Mouse (Mus musculus): Measurements from ENCODE around the gene Gsk3a. TPM values are rescaled to one million over a fixed set of nuclear protein-coding genes. Genes with fewer than 3 reads are reported as not detected.

The Gsk3a gene
- total RNA-seq, 1 experiment: 38.2 TPM

- Histone ChIP-seq H3K27ac (ENCODE audit: insufficient read depth, low read depth, low read length, poor library complexity, severe bottlenecking) (no peak overlapping the region), H3K9ac (ENCODE audit: insufficient read depth, low read depth, low read length, poor library complexity, severe bottlenecking) (no peak overlapping the region), H3K4me3 (ENCODE audit: insufficient read depth in 1 of 2, low read depth in 1 of 2, low read length in 2 of 2, poor library complexity in 1 of 2, severe bottlenecking in 1 of 2) (peak overlapping the region; percentile 29 to 37; a peak in 3 of 4 replicates), H3K9me3 (ENCODE audit: control insufficient read depth, insufficient read depth, low read depth, low read length) (no peaks in the 10 kb centered on the region), H3K4me1 (ENCODE audit: control insufficient read depth in 2 of 2, insufficient read depth in 2 of 2, low read length in 2 of 2, poor library complexity in 1 of 2) (peaks cover 0 to 3% of the 10 kb centered on the region in 2 experiments; a peak in 1 of 4 replicates), H3K36me3 (ENCODE audit: control insufficient read depth, insufficient read depth, low read length, poor library complexity, severe bottlenecking) (no peaks in the 10 kb centered on the region)
- TF ChIP-seq CHD2 (IDR thresholded peaks at IDR 0.05; ENCODE audit: low read depth, low read length): no peak
- no peak for TF ChIP-seq MAFK (IDR thresholded peaks at IDR 0.05; ENCODE audit: insufficient read depth, low read depth, low read length)
- no peak for TF ChIP-seq HCFC1 (IDR thresholded peaks at IDR 0.05; ENCODE audit: borderline replicate concordance, insufficient read depth, low read length)
- TF ChIP-seq ZC3H11A (IDR thresholded peaks at IDR 0.05; ENCODE audit: borderline replicate concordance, low read depth, low read length): no peak
- TF ChIP-seq ZNF384 (IDR thresholded peaks at IDR 0.05; ENCODE audit: low read depth, low read length): no peak
- in situ Hi-C loops (cut with MboI; ENCODE audit: low sequenced_read_pairs in 2 of 2, unreplicated experiment in 2 of 2): no loop called here
- no peak for DNase-seq (ENCODE audit: low read depth, low spot score)
These were observed 56.3 kb downstream of the Gsk3a start for GRCm38 (mm10) chr7:25181331-25181790.

DNA sequence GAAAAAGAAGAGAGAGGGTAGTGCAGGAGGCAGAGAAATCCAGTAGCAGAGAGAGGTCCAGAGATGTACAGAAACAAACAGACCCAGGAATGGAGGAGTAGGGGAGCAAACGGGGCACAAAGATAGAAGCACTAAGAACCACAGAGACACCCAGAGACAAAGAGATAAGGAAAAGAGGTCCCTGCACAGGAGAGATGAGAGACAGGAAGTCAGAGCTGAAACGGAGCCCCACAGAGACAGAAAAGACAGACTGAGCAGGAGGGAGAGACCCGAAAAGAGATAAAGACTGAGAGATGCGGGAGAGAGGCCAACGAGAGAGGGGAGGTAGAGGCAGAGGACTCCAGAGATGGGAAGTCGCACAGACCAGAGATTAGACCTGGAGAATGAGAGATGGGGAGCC lies 57.1 kb downstream of the Gsk3a start:
- in situ Hi-C loops (cut with MboI; ENCODE audit: low sequenced_read_pairs in 2 of 2, unreplicated experiment in 2 of 2): no loop called here
- Histone ChIP-seq H3K9ac (ENCODE audit: insufficient read depth, low read depth, low read length, poor library complexity, severe bottlenecking) (no peak overlapping the region), H3K9me3 (ENCODE audit: control insufficient read depth, insufficient read depth, low read depth, low read length) (no peaks in the 10 kb centered on the region), H3K4me3 (ENCODE audit: insufficient read depth in 1 of 2, low read depth in 1 of 2, low read length in 2 of 2, poor library complexity in 1 of 2, severe bottlenecking in 1 of 2) (no peak overlapping the region), H3K36me3 (ENCODE audit: control insufficient read depth, insufficient read depth, low read length, poor library complexity, severe bottlenecking) (no peaks in the 10 kb centered on the region), H3K27ac (ENCODE audit: insufficient read depth, low read depth, low read length, poor library complexity, severe bottlenecking) (no peak overlapping the region), H3K4me1 (ENCODE audit: control insufficient read depth in 2 of 2, insufficient read depth in 2 of 2, low read length in 2 of 2, poor library complexity in 1 of 2) (peaks cover 0 to 3% of the 10 kb centered on the region in 2 experiments; a peak in 1 of 4 replicates)
- TF ChIP-seq CHD2 (IDR thresholded peaks at IDR 0.05; ENCODE audit: low read depth, low read length) (no peak), ZNF384 (IDR thresholded peaks at IDR 0.05; ENCODE audit: low read depth, low read length) (no peak), HCFC1 (IDR thresholded peaks at IDR 0.05; ENCODE audit: borderline replicate concordance, insufficient read depth, low read length) (no peak), ZC3H11A (IDR thresholded peaks at IDR 0.05; ENCODE audit: borderline replicate concordance, low read depth, low read length) (no peak), MAFK (IDR thresholded peaks at IDR 0.05; ENCODE audit: insufficient read depth, low read depth, low read length) (no peak)
- no peak for DNase-seq (ENCODE audit: low read depth, low spot score)

- no peaks in the 10 kb centered on the region for H3K36me3 ChIP-seq (ENCODE audit: control insufficient read depth, insufficient read depth, low read length, poor library complexity, severe bottlenecking)
- in situ Hi-C loops (cut with MboI; ENCODE audit: low sequenced_read_pairs in 2 of 2, unreplicated experiment in 2 of 2): no loop called here
- no peaks in the 10 kb centered on the region for H3K9me3 ChIP-seq (ENCODE audit: control insufficient read depth, insufficient read depth, low read depth, low read length)
- peak; percentile 70 for DNase-seq (ENCODE audit: low read depth, low spot score)
- no peak within 1 kb of the TSS for H3K27ac ChIP-seq (ENCODE audit: insufficient read depth, low read depth, low read length, poor library complexity, severe bottlenecking)
- peak within 1 kb of the TSS; percentile 67 for H3K9ac ChIP-seq (ENCODE audit: insufficient read depth, low read depth, low read length, poor library complexity, severe bottlenecking)
- H3K4me1 ChIP-seq (ENCODE audit: control insufficient read depth in 2 of 2, insufficient read depth in 2 of 2, low read length in 2 of 2, poor library complexity in 1 of 2): peaks cover 0 to 3% of the 10 kb centered on the region in 2 experiments; a peak in 1 of 4 replicates
- H3K4me3 ChIP-seq (ENCODE audit: insufficient read depth in 1 of 2, low read depth in 1 of 2, low read length in 2 of 2, poor library complexity in 1 of 2, severe bottlenecking in 1 of 2): peak within 1 kb of the TSS; percentile 77 to 88
- no peak for TF ChIP-seq ZC3H11A (IDR thresholded peaks at IDR 0.05; ENCODE audit: borderline replicate concordance, low read depth, low read length)
- no peak for TF ChIP-seq CHD2 (IDR thresholded peaks at IDR 0.05; ENCODE audit: low read depth, low read length)
- no peak for TF ChIP-seq ZNF384 (IDR thresholded peaks at IDR 0.05; ENCODE audit: low read depth, low read length)
- TF ChIP-seq HCFC1 (IDR thresholded peaks at IDR 0.05; ENCODE audit: borderline replicate concordance, insufficient read depth, low read length): 0 out of 2 replicates have a peak, but pooled peaks have one; percentile 15
These were observed 58.0 kb downstream of the Gsk3a start, which contains the start of gene Pou2f2 for GRCm38 (mm10) chr7:25179606-25180161. Gene Pou2f2 (minus strand): TSS chr7:25179726.

DNA sequence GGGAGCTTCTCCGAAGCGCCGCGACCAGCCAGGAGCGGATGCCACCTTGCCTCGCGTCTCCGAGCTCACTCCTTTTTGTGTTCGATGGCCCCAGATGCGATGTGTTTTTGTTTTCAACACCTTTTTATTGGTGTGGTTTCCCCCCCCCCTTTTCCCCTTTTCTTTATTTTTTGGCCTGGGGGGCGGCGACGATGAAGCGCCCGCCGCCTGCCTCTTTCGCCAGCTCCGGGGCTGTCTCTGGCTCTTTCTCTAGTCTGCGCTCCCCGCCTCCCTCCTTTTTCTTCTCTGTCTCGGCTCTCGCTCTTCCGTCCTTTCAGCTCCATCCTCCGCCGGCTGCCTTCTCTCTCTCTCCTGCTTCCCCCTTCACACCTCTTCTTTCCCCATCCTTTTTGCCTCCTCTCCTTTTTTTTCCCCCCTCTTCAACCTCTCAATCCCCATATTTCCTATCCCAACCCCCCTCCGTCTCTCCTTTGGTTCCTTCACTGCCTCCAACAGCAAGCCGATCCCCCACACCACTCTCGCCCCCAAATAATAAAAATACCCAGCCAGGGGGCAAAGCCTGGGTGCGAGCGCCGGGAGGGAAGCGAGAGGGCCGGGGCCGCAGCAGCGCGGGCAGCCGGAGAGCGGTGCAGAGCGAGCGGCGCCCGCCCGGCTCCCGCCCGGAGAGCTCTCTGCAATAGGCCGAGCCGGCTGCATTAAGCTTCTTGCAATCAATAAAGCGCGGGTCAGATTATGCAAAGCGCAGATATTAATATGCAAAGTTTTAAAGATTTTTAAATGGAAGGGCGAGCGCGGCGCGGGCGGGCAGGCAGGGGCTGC lies 58.7 kb downstream of the Gsk3a start:
- Histone ChIP-seq H3K9me3 (ENCODE audit: control insufficient read depth, insufficient read depth, low read depth, low read length) (no peaks in the 10 kb centered on the region), H3K4me3 (ENCODE audit: insufficient read depth in 1 of 2, low read depth in 1 of 2, low read length in 2 of 2, poor library complexity in 1 of 2, severe bottlenecking in 1 of 2) (peak overlapping the region; percentile 77 to 88), H3K36me3 (ENCODE audit: control insufficient read depth, insufficient read depth, low read length, poor library complexity, severe bottlenecking) (no peaks in the 10 kb centered on the region), H3K9ac (ENCODE audit: insufficient read depth, low read depth, low read length, poor library complexity, severe bottlenecking) (peak overlapping the region; percentile 64), H3K27ac (ENCODE audit: insufficient read depth, low read depth, low read length, poor library complexity, severe bottlenecking) (no peak overlapping the region), H3K4me1 (ENCODE audit: control insufficient read depth in 2 of 2, insufficient read depth in 2 of 2, low read length in 2 of 2, poor library complexity in 1 of 2) (peaks cover 0 to 3% of the 10 kb centered on the region in 2 experiments; a peak in 1 of 4 replicates)
- no peak for DNase-seq (ENCODE audit: low read depth, low spot score)
- in situ Hi-C loops (cut with MboI; ENCODE audit: low sequenced_read_pairs in 2 of 2, unreplicated experiment in 2 of 2): no loop called here
- TF ChIP-seq ZNF384 (IDR thresholded peaks at IDR 0.05; ENCODE audit: low read depth, low read length) (no peak), ZC3H11A (IDR thresholded peaks at IDR 0.05; ENCODE audit: borderline replicate concordance, low read depth, low read length) (no peak)

Measured in ES-E14 (cell line).